Mouse (Mus musculus): Measurements from ENCODE around the gene Selenos. TPM values are rescaled to one million over a fixed set of nuclear protein-coding genes. Genes with fewer than 3 reads are reported as not detected.

Selenos gene
- total RNA-seq, 1 experiment = 82.1 TPM

DNA sequence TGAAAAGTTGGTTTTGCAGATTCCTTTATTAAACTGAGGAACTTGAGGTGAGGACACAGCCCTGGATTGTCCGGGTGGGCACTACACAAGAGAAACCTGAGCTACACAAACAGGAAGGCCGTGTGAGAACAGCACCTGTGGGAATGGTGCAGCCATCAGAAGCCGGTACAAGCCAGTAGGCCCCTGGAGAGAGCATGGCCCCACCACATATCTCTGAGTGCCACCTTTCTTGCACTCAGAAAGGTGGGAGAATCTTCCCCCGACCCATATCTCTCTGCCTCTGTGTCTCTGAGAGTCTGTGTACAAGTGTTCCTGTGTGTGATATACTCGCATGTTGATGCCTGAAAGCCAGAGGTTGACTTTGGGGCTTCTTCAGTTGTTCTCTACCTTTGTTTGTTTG is 59.4 kb downstream of the Selenos start:
- TF ChIP-seq ZNF384 (IDR thresholded peaks at IDR 0.05; ENCODE audit: low read depth, low read length) = no peak
- TF ChIP-seq ZC3H11A (IDR thresholded peaks at IDR 0.05; ENCODE audit: borderline replicate concordance, low read depth, low read length) = no peak
- no peak for TF ChIP-seq CHD2 (IDR thresholded peaks at IDR 0.05; ENCODE audit: low read depth, low read length)
- no peak for TF ChIP-seq HCFC1 (IDR thresholded peaks at IDR 0.05; ENCODE audit: borderline replicate concordance, insufficient read depth, low read length)
- TF ChIP-seq MAFK (IDR thresholded peaks at IDR 0.05; ENCODE audit: insufficient read depth, low read depth, low read length) = no peak
- H3K36me3 ChIP-seq (ENCODE audit: control insufficient read depth, insufficient read depth, low read length, poor library complexity, severe bottlenecking) = no peaks in the 10 kb centered on the region
- in situ Hi-C loops (cut with MboI; ENCODE audit: low sequenced_read_pairs in 2 of 2, unreplicated experiment in 2 of 2) = no loop called here

More for the DNA sequence above, 59.4 kb downstream of the Selenos start:
- H3K9me3 ChIP-seq (ENCODE audit: control insufficient read depth, insufficient read depth, low read depth, low read length) = no peaks in the 10 kb centered on the region; the same call in 1 of the 2 replicates
- H3K27ac ChIP-seq (ENCODE audit: insufficient read depth, low read depth, low read length, poor library complexity, severe bottlenecking) = no peak overlapping the region
- DNase-seq (ENCODE audit: low read depth, low spot score) = no peak
- no peak overlapping the region for H3K4me3 ChIP-seq (ENCODE audit: insufficient read depth in 1 of 2, low read depth in 1 of 2, low read length in 2 of 2, poor library complexity in 1 of 2, severe bottlenecking in 1 of 2)
- H3K9ac ChIP-seq (ENCODE audit: insufficient read depth, low read depth, low read length, poor library complexity, severe bottlenecking) = no peak overlapping the region
- no peaks in the 10 kb centered on the region for H3K4me1 ChIP-seq (ENCODE audit: control insufficient read depth in 2 of 2, insufficient read depth in 2 of 2, low read length in 2 of 2, poor library complexity in 1 of 2)

Other genes with a start within 250 kb of the Selenos start
- 62.6 and 106 TPM in 2 replicates for gene Pcsk6, start 217.9 kb upstream of the Selenos start, total RNA-seq (2012; rRNA removed)
- not detected in 2 replicates for gene Gm45213, start 36.0 kb upstream of the Selenos start, total RNA-seq (2012; rRNA removed)
- gene Snrpa1, start 20.6 kb upstream of the Selenos start, total RNA-seq (2012; rRNA removed) = 151 and 168 TPM in 2 replicates
- gene Chsy1, start 29.9 kb downstream of the Selenos start, total RNA-seq (2012; rRNA removed) = 25.6 and 30.8 TPM in 2 replicates